3 mouse cellular contexts compared by ENCODE assay signal in genomic region chr11:102941236-102941635, GRCm38 (mm10).
TF ChIP-seq lines count a peak whose summit lies in the region.

No protein-coding gene starts in this region.

TF ChIP-seq in CH12.LX, 34 proteins besides CTCF, POLR2A, EP300 and RAD21:
- TF ChIP-seq MAFK (IDR thresholded peaks at IDR 0.05; ENCODE audit: insufficient replicate concordance, low read length) (peak; percentile 96), TCF12 (IDR thresholded peaks at IDR 0.05; ENCODE audit: low read depth, low read length) (no peak)

TF ChIP-seq in ES-E14, 5 proteins besides CTCF, POLR2A, EP300 and RAD21:
- TF ChIP-seq ZC3H11A (IDR thresholded peaks at IDR 0.05; ENCODE audit: borderline replicate concordance, low read depth, low read length) (no peak), CHD2 (IDR thresholded peaks at IDR 0.05; ENCODE audit: low read depth, low read length) (no peak), MAFK (IDR thresholded peaks at IDR 0.05; ENCODE audit: insufficient read depth, low read depth, low read length) (peak; percentile 93)

TF ChIP-seq in MEL, 35 proteins besides CTCF, POLR2A, EP300 and RAD21:
- TF ChIP-seq POLR2AphosphoS5 (IDR thresholded peaks at IDR 0.05; ENCODE audit: borderline replicate concordance, low read depth, low read length) (no peak), GATA1 (IDR thresholded peaks at IDR 0.05; ENCODE audit: low read depth, low read length) (peak; percentile 41; the same call in 1 of the 2 replicates), RCOR1 (IDR thresholded peaks at IDR 0.05; ENCODE audit: low read depth, low read length) (no peak), KAT2A (conservative IDR thresholded peaks at IDR 0.05; ENCODE audit: low read depth, low read length) (no peak), MAFK (IDR thresholded peaks at IDR 0.05; ENCODE audit: borderline replicate concordance, low read depth, low read length) (peak; percentile 93), HCFC1 (IDR thresholded peaks at IDR 0.05; ENCODE audit: low read depth, low read length) (no peak), MYB (IDR thresholded peaks at IDR 0.05; ENCODE audit: low read depth, low read length) (no peak), ZKSCAN1 (IDR thresholded peaks at IDR 0.05; ENCODE audit: low read depth, low read length) (no peak), TCF12 (IDR thresholded peaks at IDR 0.05; ENCODE audit: low read depth, low read length) (no peak), ZMIZ1 (IDR thresholded peaks at IDR 0.05; ENCODE audit: low read depth, low read length) (no peak)
